Mouse (Mus musculus): ENCODE results near the gene Plcb1.

Plcb1 gene

GRCm38 (mm10) chr2:134785970-134786855 is at the start of gene Plcb1:
TSS of gene Plcb1 (plus strand) at chr2:134786067.
- in situ Hi-C loops (cut with MboI), result no loop called here

DNA sequence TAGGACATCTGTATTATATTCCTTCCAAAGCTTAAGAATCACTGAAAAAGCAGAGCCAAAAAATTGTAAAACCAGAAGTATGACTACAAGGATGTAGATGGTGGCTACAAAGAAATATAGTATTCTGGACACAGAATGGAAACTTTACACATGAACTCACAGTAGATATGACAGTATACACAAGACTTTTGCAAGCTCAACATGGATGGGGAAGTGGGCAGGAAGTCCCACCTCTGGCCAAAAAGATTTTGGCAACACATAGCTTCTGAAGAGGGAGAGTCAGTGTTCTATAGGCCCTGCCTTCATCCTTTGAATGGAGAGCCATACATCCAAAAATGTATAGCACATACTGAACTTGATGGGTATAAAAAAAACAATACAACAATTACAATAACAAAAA is 30.3 kb upstream of the Plcb1 start:
- in situ Hi-C loops (cut with MboI), result no loop called here

DNA sequence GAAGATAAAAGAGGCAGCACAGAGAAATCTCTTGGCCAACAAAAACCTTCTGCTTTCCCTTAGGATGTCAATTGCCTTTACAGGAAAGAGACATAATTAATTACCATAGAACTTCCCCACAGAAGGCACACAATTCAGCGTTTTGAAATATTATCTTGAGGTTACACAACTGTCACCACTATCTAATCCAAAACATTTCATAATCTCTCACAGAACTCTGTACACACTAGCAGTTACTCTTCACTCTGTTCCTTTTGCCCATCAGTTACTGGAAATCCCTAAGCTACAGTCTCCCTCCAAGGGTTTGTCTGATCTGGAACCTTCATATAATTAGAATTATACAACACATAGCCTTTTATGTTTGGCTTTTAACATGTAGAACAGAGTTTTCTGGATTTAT is 29.8 kb upstream of the Plcb1 start:
- in situ Hi-C loops (cut with MboI), result no loop called here

GRCm38 (mm10) chr2:134761029-134761428 is 24.8 kb upstream of the Plcb1 start:
- in situ Hi-C loops (cut with MboI), result no loop called here

GRCm38 (mm10) chr2:134763406-134763990 is 22.4 kb upstream of the Plcb1 start:
- in situ Hi-C loops (cut with MboI), result no loop called here

- in situ Hi-C loops (cut with MboI), result no loop called here
Measured at GRCm38 (mm10) chr2:134764506-134764905, 21.4 kb upstream of the Plcb1 start.

DNA sequence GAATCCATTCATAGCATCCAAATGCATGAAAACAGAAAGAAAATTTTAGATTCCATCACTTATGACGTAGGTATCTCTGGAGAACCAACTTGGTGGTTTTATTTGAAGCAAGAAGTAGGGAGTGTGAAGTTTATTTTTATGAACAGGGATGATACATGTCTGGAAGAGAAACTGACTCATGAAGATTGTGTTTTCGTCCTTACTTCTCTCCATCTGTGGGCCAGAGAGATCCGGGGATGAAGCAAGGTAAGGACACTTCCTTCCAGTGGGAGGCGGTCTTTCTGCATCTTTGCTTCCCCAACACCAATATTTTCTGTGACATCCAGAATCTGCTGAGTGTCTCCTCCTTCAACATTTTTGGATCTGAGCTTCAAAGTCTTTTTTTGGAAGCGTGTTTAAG is 6.0 kb upstream of the Plcb1 start:
- in situ Hi-C loops (cut with MboI), result no loop called here

DNA sequence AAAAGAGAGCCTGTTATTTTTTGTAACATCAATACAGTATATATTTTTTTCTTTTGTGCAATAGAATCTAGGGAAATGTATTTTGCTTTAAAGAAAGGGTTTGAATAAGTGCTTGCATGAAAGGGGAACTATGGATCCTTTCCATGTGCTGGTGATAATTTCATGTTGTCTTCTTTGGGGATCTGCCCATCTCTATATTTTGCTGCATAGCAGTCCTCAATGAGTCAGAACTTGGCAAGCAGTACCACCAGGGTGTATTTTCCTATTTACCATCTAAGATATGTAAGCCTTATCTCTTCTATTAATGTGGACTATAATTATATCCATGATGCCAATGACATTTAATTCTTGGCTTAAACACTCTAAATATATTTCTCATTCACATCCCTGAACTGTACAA is 5.6 kb upstream of the Plcb1 start:
- in situ Hi-C loops (cut with MboI), result no loop called here

GRCm38 (mm10) chr2:134786856-134787250 is 986 bp downstream of the Plcb1 start:
- in situ Hi-C loops (cut with MboI), result no loop called here

- in situ Hi-C loops (cut with MboI), result no loop called here
Measured at GRCm38 (mm10) chr2:134787336-134788095, 1.6 kb downstream of the Plcb1 start.

DNA sequence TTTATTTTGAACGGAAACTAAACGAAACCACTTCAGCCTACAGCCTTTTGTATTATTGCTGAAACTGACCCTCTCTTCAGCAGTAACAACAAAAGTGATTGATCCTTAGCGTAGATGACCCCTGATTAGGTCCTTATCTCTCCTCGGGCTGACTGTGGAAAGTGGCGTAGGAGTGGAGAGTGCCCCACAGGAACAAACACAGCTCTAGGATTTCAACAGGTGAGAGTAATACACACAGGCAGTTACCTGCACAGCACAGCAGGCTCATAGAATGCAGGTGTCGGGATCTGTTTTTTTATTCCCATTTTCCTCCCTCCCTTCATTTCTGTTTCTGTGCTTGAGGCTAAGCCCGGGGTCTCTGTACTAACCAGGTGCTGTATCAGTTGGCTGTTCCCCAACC is 7.1 kb downstream of the Plcb1 start:
- in situ Hi-C loops (cut with MboI), result no loop called here

DNA sequence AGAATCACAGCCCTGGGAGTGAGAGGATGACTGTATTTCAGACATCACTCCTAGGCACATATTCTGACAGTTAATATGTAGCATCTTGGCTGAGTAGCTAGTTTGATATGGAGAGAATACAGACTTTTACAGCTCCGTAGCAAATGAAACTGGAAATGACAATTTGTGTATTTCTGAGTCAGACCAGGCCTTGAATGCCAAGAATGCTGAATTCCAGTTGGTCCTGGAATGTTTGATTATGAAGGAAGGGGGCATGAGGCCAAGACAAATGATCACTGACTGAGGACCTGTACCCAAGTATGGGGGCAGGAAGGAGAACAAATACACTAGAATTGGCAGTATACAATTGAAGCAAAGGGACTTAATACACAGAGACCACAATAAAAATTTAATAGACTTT is 14.4 kb downstream of the Plcb1 start:
- in situ Hi-C loops (cut with MboI), result no loop called here

DNA sequence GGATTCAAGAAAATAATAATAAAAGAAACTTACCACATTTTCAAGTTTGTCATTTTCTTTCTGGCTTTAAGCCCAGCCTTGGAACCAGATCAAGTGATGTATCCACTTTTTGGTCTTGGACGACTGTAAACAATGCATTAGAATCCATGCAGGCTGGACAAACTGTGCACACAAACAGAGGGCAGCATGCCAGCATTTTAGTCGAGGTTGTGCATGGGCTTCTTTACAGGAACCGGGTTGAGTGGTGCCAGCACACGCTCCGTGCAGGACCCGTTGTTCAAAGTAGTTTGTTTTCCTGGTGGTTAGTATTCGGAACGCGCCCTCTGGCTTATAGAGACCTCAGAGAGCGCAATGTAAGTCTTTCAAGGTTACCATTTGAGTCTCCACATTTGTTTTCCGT is 30.5 kb downstream of the Plcb1 start:
- in situ Hi-C loops (cut with MboI), result no loop called here

GRCm38 (mm10) chr2:134817058-134817840 is 31.4 kb downstream of the Plcb1 start:
- in situ Hi-C loops (cut with MboI), result no loop called here

DNA sequence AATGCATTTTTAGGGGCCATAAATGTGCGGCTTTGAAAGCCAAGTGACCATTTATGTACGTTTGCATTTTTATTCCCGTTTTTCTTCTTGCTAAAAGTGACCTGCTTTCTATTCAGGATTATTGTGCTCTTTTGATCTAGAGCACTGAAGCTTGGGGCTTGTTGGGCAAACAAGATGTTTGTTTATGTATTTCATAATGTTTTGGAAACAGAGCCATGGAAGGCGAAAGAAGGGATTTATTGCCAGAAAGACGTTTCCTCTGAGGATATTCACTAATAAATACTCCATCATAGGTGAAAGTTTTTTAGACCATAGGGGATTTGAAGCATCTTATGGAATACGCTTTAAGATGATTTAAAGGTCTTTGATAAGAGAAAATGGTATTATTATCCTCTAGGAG is 35.3 kb downstream of the Plcb1 start:
- in situ Hi-C loops (cut with MboI), result no loop called here

- in situ Hi-C loops (cut with MboI), result no loop called here
Measured at GRCm38 (mm10) chr2:134825645-134826044, 39.8 kb downstream of the Plcb1 start.

DNA sequence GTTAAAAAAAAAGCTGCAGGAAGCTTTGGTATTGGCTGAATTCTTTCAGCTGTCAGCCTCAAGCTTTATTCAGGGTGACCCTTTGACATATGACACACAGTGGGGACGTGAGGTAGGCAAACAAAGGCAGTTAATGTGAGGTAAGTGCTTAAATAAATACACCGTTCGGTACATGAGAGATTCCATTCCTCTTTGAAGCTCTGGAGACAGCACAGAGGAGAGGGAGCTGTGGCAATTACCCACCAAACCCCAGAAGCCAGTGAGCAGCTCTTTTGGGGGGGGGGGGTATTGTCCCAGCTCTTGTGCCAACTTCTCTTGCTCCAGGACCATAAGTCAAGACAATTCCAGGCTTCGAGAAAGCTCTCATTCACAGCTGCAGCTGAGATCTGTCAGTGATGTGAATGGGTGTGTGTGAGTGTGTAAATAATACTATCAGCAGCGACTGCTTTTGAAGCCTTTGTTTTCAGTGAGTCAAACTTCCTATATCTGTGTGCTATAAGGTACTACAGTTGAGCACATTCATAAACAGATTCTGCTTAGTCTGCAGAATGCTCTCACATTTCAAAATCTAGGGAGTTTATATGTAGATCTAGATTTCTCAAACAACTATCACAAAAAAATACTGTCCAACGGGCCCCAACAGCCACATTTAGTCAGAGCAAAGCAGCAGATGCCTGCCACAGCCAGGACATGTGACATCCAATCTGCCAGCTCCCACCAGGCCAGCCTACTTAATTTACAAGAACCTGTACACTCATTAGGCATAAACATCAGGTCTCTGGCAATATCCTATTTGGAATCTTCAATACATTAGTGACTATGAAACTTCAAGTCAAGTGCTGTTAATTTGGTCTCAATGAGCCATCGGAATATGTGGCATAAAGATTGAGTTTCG is 40.5 kb downstream of the Plcb1 start:
- in situ Hi-C loops (cut with MboI), result no loop called here

DNA sequence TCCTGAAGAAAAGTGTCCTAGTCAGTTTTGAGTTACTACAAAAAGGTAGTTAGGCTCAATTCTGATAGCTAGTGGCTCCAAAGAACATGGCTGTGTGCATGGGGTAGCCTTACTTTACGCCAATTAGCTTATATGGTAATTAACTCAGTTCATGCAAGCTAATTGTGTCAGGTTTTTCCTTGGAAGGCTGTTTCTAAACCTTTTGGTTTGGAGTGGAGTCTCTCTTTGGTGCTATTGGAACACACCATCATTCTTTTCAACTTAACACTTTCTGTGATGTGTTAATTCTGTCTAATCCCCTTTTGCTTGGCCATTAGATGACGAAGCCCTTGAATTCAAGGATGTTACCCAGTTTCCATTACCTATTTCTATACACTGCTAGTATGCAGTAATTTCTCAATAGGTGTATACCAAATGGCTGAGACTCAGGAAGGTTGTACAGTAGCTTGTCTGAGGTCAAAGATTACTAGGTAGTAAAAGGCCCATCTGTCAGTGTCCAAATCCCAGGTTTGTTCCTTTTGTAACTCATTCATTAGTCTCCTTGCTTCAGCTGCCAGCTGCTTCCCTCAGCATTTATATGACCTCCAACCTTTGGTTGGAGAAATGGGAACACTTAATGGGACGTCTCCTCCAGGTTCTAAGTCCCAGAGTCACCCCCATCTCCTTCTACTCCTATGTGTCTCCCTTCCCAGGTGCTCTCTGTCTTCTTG is 42.1 kb downstream of the Plcb1 start:
- in situ Hi-C loops (cut with MboI), result no loop called here

DNA sequence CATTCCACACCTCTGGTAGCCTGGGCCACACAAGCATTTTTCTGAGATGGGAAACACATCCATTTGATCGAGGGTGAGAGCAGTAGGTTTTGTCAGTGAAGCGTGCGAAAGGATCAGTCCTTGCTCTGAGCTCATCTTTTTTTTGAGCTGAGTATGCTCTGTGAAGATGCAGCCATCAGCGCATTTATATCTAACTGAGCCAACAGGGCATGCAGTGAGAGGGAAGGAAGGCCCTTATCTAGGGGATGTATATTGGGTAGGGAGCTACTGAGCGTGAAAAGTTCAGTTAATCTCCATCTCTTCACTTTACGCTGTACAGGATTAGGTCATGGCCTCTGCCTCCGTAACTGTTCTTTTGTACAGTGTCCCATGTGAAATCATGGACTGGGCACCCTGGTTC is 46.0 kb downstream of the Plcb1 start:
- in situ Hi-C loops (cut with MboI), result no loop called here

DNA sequence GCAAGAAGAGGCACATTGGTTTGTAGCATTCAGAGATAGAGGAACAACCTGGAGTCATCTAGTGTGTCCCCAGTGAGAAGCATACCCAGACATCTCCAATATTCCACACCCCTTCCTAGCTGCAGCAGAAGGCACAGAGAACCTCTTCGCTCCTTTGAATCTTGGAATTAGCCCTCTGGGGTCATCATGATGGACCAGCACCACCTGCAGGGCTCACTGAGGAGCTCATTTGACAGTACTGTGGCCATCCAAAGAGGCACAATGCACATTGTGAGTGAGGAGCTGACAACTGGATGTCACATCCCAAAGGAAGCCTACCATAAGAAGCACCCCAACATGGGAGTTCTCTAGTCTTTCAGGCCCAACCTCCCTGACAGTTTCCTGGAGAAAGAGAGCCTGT is 50.2 kb downstream of the Plcb1 start:
- in situ Hi-C loops (cut with MboI), result no loop called here

Measured in mature B cell (primary cell).